Mouse (Mus musculus) mouse embryonic stem cell (cell line): ENCODE measurements around the gene Timp3.

Experiments
- in situ Hi-C, 2 experiments: fragments of 300-500 bp; cut with MboI; formaldehyde crosslinking; loops; 1 replicate in 1 of 2; 3 replicates in 1 of 2; pipeline ENCODE4 v1.14.3; 2019 to 2020; ENCODE audit warnings: low sequenced_read_pairs in 2 of 2, low pct_unique_long_range_greater_than_20kb in 1 of 2, mixed read lengths in 1 of 2; ENCODE audit not compliant: unreplicated experiment in 1 of 2

Gene Timp3

DNA sequence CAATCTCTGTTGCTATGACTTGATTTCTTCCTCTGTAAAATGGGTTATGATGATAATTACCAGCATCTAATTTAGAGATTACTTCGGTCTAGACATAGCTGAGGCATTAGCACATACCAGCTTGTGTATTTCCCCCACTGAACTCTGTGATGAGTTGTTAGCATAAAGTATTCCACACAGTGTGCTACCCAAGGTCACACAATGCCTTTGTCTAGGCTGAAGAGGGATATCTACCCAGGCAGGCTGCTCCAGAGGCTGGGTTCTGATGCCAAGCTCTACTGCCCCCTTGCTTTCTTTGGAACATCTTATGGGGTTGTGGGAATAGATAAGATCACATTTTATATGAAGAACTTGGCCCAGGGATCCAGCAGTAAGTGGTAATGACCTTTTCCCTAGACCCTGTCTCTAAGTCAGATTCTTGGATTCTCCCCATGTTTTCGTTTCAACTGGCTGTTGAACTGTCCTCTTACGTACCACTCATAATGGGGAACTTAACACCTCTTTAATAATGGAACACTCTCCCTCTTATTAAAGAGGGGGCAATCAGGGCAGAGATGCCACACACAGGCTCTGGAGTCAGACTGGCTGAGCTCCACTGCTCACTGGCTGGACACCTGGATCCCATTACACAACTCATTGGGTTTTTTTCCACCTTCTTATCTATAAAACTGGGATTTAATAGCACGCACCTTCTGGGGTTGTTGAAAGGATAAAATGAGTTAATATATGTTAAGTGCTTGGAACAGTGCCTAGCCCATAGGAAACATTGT lies 97.6 kb downstream of the Timp3 start:
- in situ Hi-C loops = no loop called here

DNA sequence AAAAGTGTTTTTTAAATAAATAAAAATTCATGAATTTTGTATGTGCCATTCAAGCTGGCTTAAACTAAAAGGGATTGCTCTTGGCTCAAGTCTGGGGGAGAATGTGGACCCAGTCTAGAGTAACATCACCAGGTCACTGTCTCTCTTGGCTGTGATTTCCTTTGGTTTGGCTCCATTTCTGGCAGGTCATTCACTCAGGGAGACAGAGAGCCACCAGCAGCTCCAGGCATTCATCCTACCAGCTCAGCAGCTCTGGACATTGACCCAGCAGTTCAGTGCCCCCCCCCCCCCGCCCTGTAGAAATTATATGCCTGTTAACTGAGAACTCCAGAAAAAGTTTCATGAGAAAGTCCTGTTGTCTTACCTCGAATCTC lies 98.2 kb downstream of the Timp3 start:
- in situ Hi-C loops = no loop called here
